Mouse (Mus musculus) embryonic fibroblast, embryonic 13.5 days (primary cell): ENCODE data around the gene Ifna2.

Experiments
- CTCF ChIP-seq: IDR thresholded peaks from 2 replicates; pipeline ENCODE4 v1.5.1; 2011; ENCODE audit warnings: mild to moderate bottlenecking, control low read depth, low read length, moderate library complexity, borderline replicate concordance; ENCODE audit not compliant: insufficient read depth
- POLR2A ChIP-seq: IDR thresholded peaks from 2 replicates; pipeline ENCODE4 v1.6.1; 2011; ENCODE audit warnings: low read depth, mild to moderate bottlenecking, control low read depth, low read length, moderate library complexity

GRCm38 (mm10) chr4:88691259-88691658 is 7.5 kb upstream of the Ifna2 start, which contains the start of gene Ifnab:
- TF ChIP-seq CTCF = no peak
- TF ChIP-seq POLR2A = no peak
